Mouse (Mus musculus): Measurements from ENCODE around the gene Gzmc. TPM values are rescaled to one million over a fixed set of nuclear protein-coding genes. Genes with fewer than 3 reads are reported as not detected.

Gzmc gene
- polyA plus RNA-seq (2012; rRNA removed), result not detected in 2 replicates

DNA sequence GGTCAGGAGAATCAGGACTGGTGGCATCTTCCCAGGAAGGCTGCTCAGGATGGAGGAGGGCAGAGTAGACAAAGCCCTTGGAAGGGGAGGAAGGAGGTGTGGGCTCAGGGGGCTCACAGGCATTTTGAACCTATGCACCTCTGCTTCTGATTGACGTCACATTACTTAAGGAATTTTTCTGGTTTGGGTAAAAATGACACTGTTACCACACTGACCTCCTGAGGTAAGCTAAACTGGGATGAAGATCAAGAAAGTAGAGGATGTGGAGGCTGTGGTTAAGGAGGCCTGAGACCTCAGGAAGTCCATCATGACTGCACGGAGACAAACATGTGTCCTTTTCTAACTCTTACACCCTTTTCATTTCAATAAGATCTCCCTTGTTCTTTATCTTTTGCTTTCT lies at the start of gene Gzmc:
Gzmc (minus strand) TSS at position 101 of the 400 bp plus-strand sequence.

GRCm38 (mm10) chr14:56262153-56262552 lies 27.7 kb upstream of the Gzmc start, which contains the start of gene Gzmb:
Gene Gzmb, minus strand, starts transcription at chr14:56262260.

DNA sequence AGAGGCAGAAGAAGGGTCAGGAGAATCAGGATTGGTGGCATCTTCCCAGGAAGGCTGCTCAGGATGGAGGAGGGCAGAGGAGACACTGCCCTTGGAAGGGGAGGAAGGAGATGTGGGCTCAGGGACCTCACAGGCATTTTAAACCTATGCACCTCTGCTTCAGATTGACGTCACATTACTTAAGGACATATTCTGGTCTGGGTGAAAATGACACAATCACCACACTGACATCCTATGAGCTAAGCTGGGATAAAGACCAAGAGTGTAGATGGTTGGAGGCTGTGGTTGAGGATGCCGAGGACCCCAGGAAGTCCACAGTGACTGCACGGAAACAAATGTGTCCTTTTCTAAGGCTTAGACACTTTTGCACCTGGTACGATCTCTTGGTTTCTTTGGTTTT lies 23.1 kb downstream of the Gzmc start, which contains the start of gene Gzmf:
Gzmf (minus strand) TSS at position 101 of the 400 bp plus-strand sequence.

Other genes starting within 250 kb of the Gzmc start
- not detected in 2 replicates for gene Mcpt1, start 216.7 kb downstream of the Gzmc start, polyA plus RNA-seq (2012; rRNA removed)
- gene Mcpt9, start 204.2 kb downstream of the Gzmc start, polyA plus RNA-seq (2012; rRNA removed), result not detected in 2 replicates
- gene Mcpt2, start 192.6 kb downstream of the Gzmc start, polyA plus RNA-seq (2012; rRNA removed), result not detected in 2 replicates
- gene Mcpt4, start 172.3 kb downstream of the Gzmc start, polyA plus RNA-seq (2012; rRNA removed), result 1.9 and 2.0 TPM in 2 replicates
- not detected in 2 replicates for gene Mcpt8, start 149.4 kb downstream of the Gzmc start, polyA plus RNA-seq (2012; rRNA removed)
- not detected in 2 replicates for gene Ctsg, start 132.1 kb downstream of the Gzmc start, polyA plus RNA-seq (2012; rRNA removed)
- gene Gzme, start 114.0 kb downstream of the Gzmc start, polyA plus RNA-seq (2012; rRNA removed), result not detected in 2 replicates
- gene Gzmd, start 102.0 kb downstream of the Gzmc start, polyA plus RNA-seq (2012; rRNA removed), result not detected in 2 replicates
- not detected in 2 replicates for gene Gzmg, start 75.1 kb downstream of the Gzmc start, polyA plus RNA-seq (2012; rRNA removed)
- not detected in 2 replicates for gene Gzmn, start 60.1 kb downstream of the Gzmc start, polyA plus RNA-seq (2012; rRNA removed)
- gene Gzmf, start 23.2 kb downstream of the Gzmc start, polyA plus RNA-seq (2012; rRNA removed), result not detected in 2 replicates
- 0.32 and 0.43 TPM in 2 replicates for gene Gzmb, start 27.6 kb upstream of the Gzmc start, polyA plus RNA-seq (2012; rRNA removed)
- 0.21 and 0.31 TPM in 2 replicates for gene Atp12a, start 130.4 kb upstream of the Gzmc start, polyA plus RNA-seq (2012; rRNA removed)
- 0.10 and 0.14 TPM in 2 replicates for gene Rnf17, start 167.9 kb upstream of the Gzmc start, polyA plus RNA-seq (2012; rRNA removed)